Mouse (Mus musculus) lung, embryonic 15.5 days (tissue): Measurements from ENCODE around the gene Plekhg1. TPM values are rescaled to one million over a fixed set of nuclear protein-coding genes. Genes with fewer than 3 reads are reported as not detected.

Experiments
- ATAC-seq: fragments of 200-750 bp; cut with Nextera tagmentation; 2 replicates; pipeline ENCODE4 v1.8.0; 2017; ENCODE audit warnings: moderate number of reproducible peaks, borderline replicate concordance; ENCODE audit not compliant: low FRiP score, low TSS enrichment; ENCODE audit errors: extremely low read depth
- H3K27ac ChIP-seq: fragments of 300-500 bp; sonication (generic); 2 replicates; pipeline ENCODE4 v1.5.1; 2015; ENCODE audit warnings: moderate library complexity, mild to moderate bottlenecking, inconsistent platforms
- H3K27me3 ChIP-seq: fragments of 300-500 bp; sonication (generic); 2 replicates; pipeline ENCODE4 v1.6.1; 2015; ENCODE audit warnings: inconsistent platforms
- H3K36me3 ChIP-seq: fragments of 300-500 bp; sonication (generic); 2 replicates; pipeline ENCODE4 v1.6.1; 2015; ENCODE audit warnings: inconsistent platforms
- H3K4me1 ChIP-seq: fragments of 300-500 bp; sonication (generic); 2 replicates; pipeline ENCODE4 v1.6.1; 2015; ENCODE audit warnings: inconsistent platforms
- H3K4me2 ChIP-seq: fragments of 300-500 bp; sonication (generic); 2 replicates; pipeline ENCODE4 v1.6.1; 2015; ENCODE audit warnings: inconsistent platforms, mild to moderate bottlenecking, moderate library complexity
- H3K4me3 ChIP-seq: fragments of 300-500 bp; sonication (generic); 2 replicates; pipeline ENCODE4 v1.5.1; 2015; ENCODE audit warnings: mild to moderate bottlenecking, inconsistent platforms
- H3K9ac ChIP-seq: fragments of 300-500 bp; sonication (generic); 2 replicates; pipeline ENCODE4 v1.6.1; 2015; ENCODE audit warnings: inconsistent platforms
- H3K9me3 ChIP-seq: fragments of 300-500 bp; sonication (generic); 2 replicates; pipeline ENCODE4 v1.6.1; 2016; ENCODE audit warnings: inconsistent platforms
- WGBS: fragments of 180-500 bp; shearing (Covaris S2); methylation state at CpG from one replicate; pipeline ENCODE4 v1.1.7; 2015; 5-methylcytosine and 5-hydroxymethylcytosine counted together
- polyA plus RNA-seq: library from polyadenylated mRNA; unstranded; fragments of >200 nt; fragmentation: Nextera tagmentation; extraction: Ambion mirVana; gene quantifications from 2 replicates; pipeline ENCODE4 v1.2.1, GENCODE M21; 2015

Plekhg1 gene
- polyA plus RNA-seq, 1 experiment from 2014 or later: 9.9 TPM

- no peak for ATAC-seq
- H3K4me3 ChIP-seq: no peak overlapping the region
- H3K27me3 ChIP-seq: no peaks in the 10 kb centered on the region
- no peaks in the 10 kb centered on the region for H3K36me3 ChIP-seq
- H3K9ac ChIP-seq: no peak overlapping the region
- 36% methylated on average over 11 of the region's 11 CpGs for WGBS
- H3K4me1 ChIP-seq: peaks cover 25% of the 10 kb centered on the region
- H3K27ac ChIP-seq: no peak overlapping the region
- no peak overlapping the region for H3K4me2 ChIP-seq
- H3K9me3 ChIP-seq: no peaks in the 10 kb centered on the region
These were observed 119.0 kb downstream of the Plekhg1 start for GRCm38 (mm10) chr10:3858961-3859714.

GRCm38 (mm10) chr10:3863411-3864195, 123.4 kb downstream of the Plekhg1 start:
- 26% methylated on average over 12 of the region's 12 CpGs for WGBS
- ATAC-seq: peak; percentile 39; the same call in 1 of the 2 replicates
- Histone ChIP-seq H3K27ac (peak overlapping the region; percentile 1), H3K9ac (0 out of 2 replicates have a peak overlapping the region, but pooled peaks have one; percentile 13), H3K4me2 (peak overlapping the region; percentile 40), H3K36me3 (no peaks in the 10 kb centered on the region), H3K4me1 (peaks cover 18% of the 10 kb centered on the region), H3K4me3 (no peak overlapping the region), H3K9me3 (no peaks in the 10 kb centered on the region), H3K27me3 (no peaks in the 10 kb centered on the region)

- Histone ChIP-seq H3K4me2 (peak overlapping the region; percentile 40), H3K27ac (0 out of 2 replicates have a peak overlapping the region, but pooled peaks have one; percentile 1), H3K4me1 (peaks cover 13% of the 10 kb centered on the region; the same call in 1 of the 2 replicates), H3K9ac (peak overlapping the region; percentile 13; the same call in 1 of the 2 replicates), H3K27me3 (no peaks in the 10 kb centered on the region), H3K4me3 (no peak overlapping the region), H3K36me3 (no peaks in the 10 kb centered on the region), H3K9me3 (no peaks in the 10 kb centered on the region)
- WGBS: 29% methylated on average over 6 of the region's 6 CpGs
- no peak for ATAC-seq
These were observed 124.0 kb downstream of the Plekhg1 start for GRCm38 (mm10) chr10:3864196-3864540.

GRCm38 (mm10) chr10:3867298-3867697, 127.1 kb downstream of the Plekhg1 start:
- Histone ChIP-seq H3K36me3 (no peaks in the 10 kb centered on the region), H3K9me3 (no peaks in the 10 kb centered on the region), H3K4me3 (no peak overlapping the region), H3K9ac (no peak overlapping the region), H3K4me2 (no peak overlapping the region), H3K27me3 (no peaks in the 10 kb centered on the region), H3K27ac (no peak overlapping the region), H3K4me1 (peaks cover 17% of the 10 kb centered on the region; the same call in 1 of the 2 replicates)
- ATAC-seq: no peak

- H3K9ac ChIP-seq: no peak overlapping the region
- 35% methylated on average over 5 of the region's 5 CpGs for WGBS
- ATAC-seq: no peak; the same call in 1 of the 2 replicates
- H3K9me3 ChIP-seq: no peaks in the 10 kb centered on the region
- no peak overlapping the region for H3K4me3 ChIP-seq
- H3K4me1 ChIP-seq: peaks cover 4% of the 10 kb centered on the region; the same call in 1 of the 2 replicates
- H3K4me2 ChIP-seq: no peak overlapping the region
- H3K27me3 ChIP-seq: no peaks in the 10 kb centered on the region
- H3K27ac ChIP-seq: 0 out of 2 replicates have a peak overlapping the region, but pooled peaks have one; percentile 29
- no peaks in the 10 kb centered on the region for H3K36me3 ChIP-seq
These were observed 130.7 kb downstream of the Plekhg1 start for GRCm38 (mm10) chr10:3870828-3871227.

- no peaks in the 10 kb centered on the region for H3K36me3 ChIP-seq
- H3K27ac ChIP-seq: no peak overlapping the region
- H3K9me3 ChIP-seq: no peaks in the 10 kb centered on the region
- H3K4me2 ChIP-seq: no peak overlapping the region
- ATAC-seq: no peak
- WGBS: 91% methylated on average over 6 of the region's 6 CpGs
- no peaks in the 10 kb centered on the region for H3K27me3 ChIP-seq
- peaks cover 4% of the 10 kb centered on the region; the same call in 1 of the 2 replicates for H3K4me1 ChIP-seq
- H3K9ac ChIP-seq: no peak overlapping the region
- no peak overlapping the region for H3K4me3 ChIP-seq
These were observed 133.3 kb downstream of the Plekhg1 start for GRCm38 (mm10) chr10:3873467-3873866.

- no peak for ATAC-seq
- no peaks in the 10 kb centered on the region for H3K4me1 ChIP-seq
- no peak overlapping the region for H3K4me3 ChIP-seq
- no peaks in the 10 kb centered on the region for H3K9me3 ChIP-seq
- no peaks in the 10 kb centered on the region for H3K27me3 ChIP-seq
- no peaks in the 10 kb centered on the region for H3K36me3 ChIP-seq
- WGBS: 88% methylated on average over 4 of the region's 4 CpGs
- no peak overlapping the region for H3K4me2 ChIP-seq
- H3K9ac ChIP-seq: no peak overlapping the region
- H3K27ac ChIP-seq: no peak overlapping the region
These were observed 137.8 kb downstream of the Plekhg1 start for GRCm38 (mm10) chr10:3877852-3878535.

- Histone ChIP-seq H3K4me3 (no peak overlapping the region), H3K9me3 (no peaks in the 10 kb centered on the region), H3K36me3 (no peaks in the 10 kb centered on the region), H3K27ac (no peak overlapping the region), H3K9ac (no peak overlapping the region), H3K4me1 (no peaks in the 10 kb centered on the region), H3K4me2 (no peak overlapping the region), H3K27me3 (no peaks in the 10 kb centered on the region)
- WGBS: 42% methylated on average over 2 of the region's 2 CpGs
- ATAC-seq: no peak
These were observed 141.0 kb downstream of the Plekhg1 start for GRCm38 (mm10) chr10:3881179-3881578.

GRCm38 (mm10) chr10:3888510-3888909, 148.3 kb downstream of the Plekhg1 start:
- H3K9ac ChIP-seq: no peak overlapping the region
- H3K27me3 ChIP-seq: no peaks in the 10 kb centered on the region
- H3K36me3 ChIP-seq: no peaks in the 10 kb centered on the region
- H3K4me3 ChIP-seq: no peak overlapping the region
- no peak overlapping the region for H3K27ac ChIP-seq
- WGBS: 74% methylated on average over 4 of the region's 4 CpGs
- no peaks in the 10 kb centered on the region for H3K9me3 ChIP-seq
- 0 out of 2 replicates have a peak, but pooled peaks cover 3% of the 10 kb centered on the region for H3K4me1 ChIP-seq
- H3K4me2 ChIP-seq: no peak overlapping the region
- no peak for ATAC-seq

GRCm38 (mm10) chr10:3891381-3892263, 151.5 kb downstream of the Plekhg1 start:
- no peaks in the 10 kb centered on the region for H3K9me3 ChIP-seq
- WGBS: 43% methylated on average over 3 of the region's 3 CpGs
- H3K27me3 ChIP-seq: no peaks in the 10 kb centered on the region
- 0 out of 2 replicates have a peak overlapping the region, but pooled peaks have one; percentile 30 for H3K27ac ChIP-seq
- H3K4me2 ChIP-seq: no peak overlapping the region
- no peaks in the 10 kb centered on the region for H3K36me3 ChIP-seq
- ATAC-seq: no peak
- H3K9ac ChIP-seq: no peak overlapping the region
- no peak overlapping the region for H3K4me3 ChIP-seq
- H3K4me1 ChIP-seq: peaks cover 10% of the 10 kb centered on the region; the same call in 1 of the 2 replicates

- Histone ChIP-seq H3K9me3 (no peaks in the 10 kb centered on the region), H3K4me1 (peaks cover 10% of the 10 kb centered on the region; the same call in 1 of the 2 replicates), H3K27me3 (no peaks in the 10 kb centered on the region), H3K36me3 (no peaks in the 10 kb centered on the region), H3K4me2 (no peak overlapping the region), H3K27ac (no peak overlapping the region), H3K9ac (no peak overlapping the region), H3K4me3 (no peak overlapping the region)
- no peak for ATAC-seq
- WGBS: 55% methylated on average over 3 of the region's 3 CpGs
These were observed 152.2 kb downstream of the Plekhg1 start for GRCm38 (mm10) chr10:3892368-3892767.
